Mouse (Mus musculus) gastrocnemius, postnatal 14 days (tissue): ENCODE data around the gene Scamp1. TPM values are rescaled to one million over a fixed set of nuclear protein-coding genes. Genes with fewer than 3 reads are reported as not detected.

Experiments
- DNase-seq: peaks from one replicate; pipeline ENCODE4 v3.0.0; 2021; ENCODE audit warnings: mixed read lengths
- intact Hi-C: fragments of 180-260 bp; cut with DNase I; formaldehyde crosslinking; loops from one replicate; pipeline ENCODE4 v1.15.1; 2025; ENCODE audit warnings: low total_unique reads
- total RNA-seq, 2 experiments: library from RNA; stranded (reverse); gene quantifications; 2 replicates each; pipeline ENCODE4 v1.2.3; 2021

The Scamp1 gene
- total RNA-seq, 2 experiments from 2014 or later: 17.7 to 22.1 TPM

DNA sequence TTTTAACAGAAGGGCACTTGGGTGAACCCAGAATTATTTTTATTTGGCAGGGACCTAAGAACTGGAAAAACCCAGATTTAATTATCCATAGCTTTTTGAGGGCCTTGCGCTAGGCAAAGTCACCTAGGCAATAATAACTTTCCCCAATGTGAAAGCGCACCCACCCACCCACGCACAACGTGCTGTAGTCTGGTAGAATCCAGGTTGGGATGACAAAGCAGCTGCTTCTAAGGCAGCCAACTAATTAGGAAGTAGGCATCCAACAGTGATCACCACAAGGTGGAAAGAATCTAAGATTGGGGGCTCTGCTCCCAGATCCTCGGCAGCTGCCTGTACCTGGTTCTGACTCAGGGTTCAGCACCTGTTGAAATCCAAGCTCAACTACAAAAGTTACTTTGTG lies 538 bp upstream of the Scamp1 start:
- DNase-seq: no peak
- intact Hi-C loops: loop anchor here (5.0 kb wide), 1 partner anchor 71 kb away; the partner anchor contains the start of gene Ap3b1

GRCm38 (mm10) chr13:94284543-94285269 lies 951 bp downstream of the Scamp1 start:
- intact Hi-C loops: loop anchor here (5.0 kb wide), 1 partner anchor 73 kb away; the partner anchor contains the start of gene Ap3b1
- peak; percentile 47 for DNase-seq

- intact Hi-C loops: no loop called here
- DNase-seq: no peak
Measured at GRCm38 (mm10) chr13:94279420-94279819, 6.2 kb downstream of the Scamp1 start.

- intact Hi-C loops: no loop called here
- DNase-seq: no peak
Measured at GRCm38 (mm10) chr13:94271284-94271683, 14.4 kb downstream of the Scamp1 start.

- intact Hi-C loops: no loop called here
- DNase-seq: no peak
Measured at GRCm38 (mm10) chr13:94268201-94268600, 17.5 kb downstream of the Scamp1 start.

GRCm38 (mm10) chr13:94267190-94267589 lies 18.5 kb downstream of the Scamp1 start:
- DNase-seq: no peak
- intact Hi-C loops: no loop called here

GRCm38 (mm10) chr13:94266530-94266929 lies 19.1 kb downstream of the Scamp1 start:
- intact Hi-C loops: no loop called here
- DNase-seq: no peak

DNA sequence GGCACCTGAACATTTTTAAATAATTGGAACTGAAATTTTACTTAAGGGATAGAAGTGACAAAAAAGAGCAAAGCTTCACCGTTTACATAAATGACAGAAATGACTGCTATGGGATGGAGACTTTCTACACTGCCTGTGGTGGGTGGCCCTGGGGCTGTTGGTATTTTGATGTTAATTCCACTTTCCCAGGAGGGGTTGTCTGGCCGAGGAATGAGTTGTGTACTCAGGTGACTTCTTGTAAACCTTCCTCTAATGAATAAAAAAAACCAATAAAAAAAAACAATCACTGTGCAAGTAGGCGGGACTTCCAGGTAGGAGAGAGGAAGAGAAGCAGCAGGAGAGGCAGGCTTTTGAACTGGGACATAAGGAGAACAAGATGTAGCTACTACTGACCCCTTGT lies 20.4 kb downstream of the Scamp1 start:
- DNase-seq: no peak
- intact Hi-C loops: no loop called here

DNA sequence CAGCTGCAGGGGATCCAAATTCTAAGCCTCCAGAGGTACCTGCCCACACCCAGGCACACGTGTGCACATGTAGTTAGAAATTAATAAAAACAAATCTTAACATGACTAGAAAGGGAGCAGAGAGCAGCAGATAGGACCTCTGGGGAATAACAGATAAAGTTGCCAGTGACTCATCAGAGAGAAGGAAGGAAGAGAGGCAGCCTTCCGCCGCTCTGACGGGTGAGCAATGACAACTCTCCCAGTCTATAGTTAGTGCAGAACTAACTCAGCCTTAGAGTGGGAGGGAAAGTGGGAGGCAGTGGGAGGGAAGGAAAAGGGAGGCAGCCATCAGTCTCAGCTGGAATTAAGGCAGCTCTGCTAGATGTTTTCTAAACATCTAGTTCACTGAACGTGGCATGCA lies 21.7 kb downstream of the Scamp1 start:
- intact Hi-C loops: no loop called here
- no peak for DNase-seq

DNA sequence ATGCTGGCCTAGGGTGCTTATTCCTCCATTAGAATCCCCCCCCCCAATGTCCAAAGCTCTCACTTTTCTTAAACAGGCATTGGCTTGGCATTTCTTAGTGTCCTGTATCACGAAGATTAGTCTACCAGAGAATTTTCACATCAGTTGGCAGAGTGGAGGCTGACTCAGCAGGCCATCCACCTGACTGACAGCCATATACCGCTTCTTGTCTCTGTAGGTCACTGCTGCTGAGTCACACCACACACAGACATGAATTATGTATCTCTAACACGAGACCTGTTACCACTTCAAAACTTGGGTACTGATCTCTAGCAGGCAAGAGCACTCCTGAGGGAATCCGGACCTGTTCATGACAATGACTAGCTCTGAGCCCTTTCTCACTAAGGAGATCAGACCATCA lies 23.1 kb downstream of the Scamp1 start:
- DNase-seq: no peak
- intact Hi-C loops: no loop called here

DNA sequence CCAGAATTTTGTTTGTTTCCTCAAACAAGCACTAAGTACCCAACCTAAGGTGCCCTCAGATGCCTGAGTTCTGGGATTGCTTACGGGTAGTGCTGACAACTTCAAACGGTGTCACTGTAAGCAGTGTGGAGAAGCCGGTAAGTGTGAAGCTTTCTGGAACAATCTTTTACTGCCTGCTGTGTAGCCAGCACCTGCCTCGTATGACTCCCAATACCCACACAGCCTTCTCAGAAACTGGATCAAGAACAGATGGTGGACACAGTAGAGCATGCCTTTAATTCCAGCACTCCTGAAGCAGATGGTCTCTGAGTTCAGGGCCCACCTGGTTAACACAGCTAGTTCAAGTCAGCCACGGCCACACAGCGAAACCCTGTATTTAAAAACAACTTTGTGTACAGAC lies 24.0 kb downstream of the Scamp1 start:
- DNase-seq: no peak
- intact Hi-C loops: no loop called here

GRCm38 (mm10) chr13:94260961-94261360 lies 24.7 kb downstream of the Scamp1 start:
- intact Hi-C loops: no loop called here
- DNase-seq: no peak

GRCm38 (mm10) chr13:94259210-94259609 lies 26.4 kb downstream of the Scamp1 start:
- intact Hi-C loops: no loop called here
- no peak for DNase-seq

DNA sequence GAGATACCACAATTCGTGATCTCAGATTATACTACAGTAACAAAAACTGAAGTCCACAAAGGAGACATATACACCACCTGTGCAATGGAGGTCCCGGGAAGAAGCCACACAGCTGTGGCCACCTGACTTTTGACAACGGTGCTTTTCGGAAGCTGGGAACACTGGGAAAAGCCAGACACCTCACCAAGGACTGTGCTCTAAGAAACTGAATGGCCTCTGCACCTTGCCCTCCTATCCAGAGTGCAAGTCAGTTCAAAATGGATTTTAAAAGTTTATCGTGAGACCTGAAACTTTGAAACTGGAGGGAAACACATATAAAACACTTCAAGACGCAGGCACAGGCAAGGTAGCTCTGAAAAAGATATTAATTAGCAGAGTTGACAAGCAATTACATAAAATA lies 27.1 kb downstream of the Scamp1 start:
- intact Hi-C loops: no loop called here
- DNase-seq: no peak

DNA sequence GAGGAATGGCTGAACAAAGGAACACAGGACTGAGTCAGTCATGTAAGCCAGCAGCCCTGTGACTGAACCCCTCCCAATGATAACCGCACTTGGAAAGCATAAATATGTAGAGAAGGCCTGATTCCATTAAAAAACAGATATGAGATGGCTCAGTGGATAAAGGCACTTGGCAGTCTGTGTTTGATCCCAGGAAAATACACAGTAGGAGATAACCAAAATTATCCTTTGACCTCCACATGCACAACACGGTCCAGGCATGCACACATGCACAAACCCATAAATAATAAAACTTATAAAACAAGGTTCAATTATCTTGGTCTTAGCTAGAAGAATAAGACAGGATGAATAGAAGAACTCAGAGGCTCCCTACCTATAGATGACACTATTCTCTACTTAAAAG lies 27.9 kb downstream of the Scamp1 start:
- no peak for DNase-seq
- intact Hi-C loops: no loop called here

GRCm38 (mm10) chr13:94255176-94255575 lies 30.5 kb downstream of the Scamp1 start:
- DNase-seq: no peak
- intact Hi-C loops: no loop called here

DNA sequence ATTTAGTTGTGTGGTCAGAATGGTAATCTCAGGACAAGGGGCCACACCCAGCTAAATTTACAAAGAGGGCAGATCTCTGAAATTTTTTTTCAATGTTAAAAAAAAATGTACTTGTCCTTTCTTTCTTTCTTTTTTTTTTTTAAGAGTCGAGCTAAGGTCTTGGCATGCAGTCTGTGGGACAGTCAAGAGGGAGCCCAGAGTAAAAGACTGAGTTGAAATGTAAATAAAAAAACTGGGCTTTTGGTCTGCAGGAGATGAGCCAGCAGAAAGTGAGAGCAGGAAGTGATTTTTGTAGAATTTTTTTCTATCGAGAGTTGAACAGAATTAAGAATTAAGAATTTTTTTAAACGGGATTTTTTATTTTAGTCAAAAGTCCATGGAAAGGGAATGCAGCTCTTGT lies 31.4 kb downstream of the Scamp1 start:
- no peak for DNase-seq
- intact Hi-C loops: no loop called here

GRCm38 (mm10) chr13:94253052-94253451 lies 32.6 kb downstream of the Scamp1 start:
- intact Hi-C loops: no loop called here
- no peak for DNase-seq

GRCm38 (mm10) chr13:94250761-94251160 lies 34.9 kb downstream of the Scamp1 start:
- intact Hi-C loops: no loop called here
- DNase-seq: no peak

DNA sequence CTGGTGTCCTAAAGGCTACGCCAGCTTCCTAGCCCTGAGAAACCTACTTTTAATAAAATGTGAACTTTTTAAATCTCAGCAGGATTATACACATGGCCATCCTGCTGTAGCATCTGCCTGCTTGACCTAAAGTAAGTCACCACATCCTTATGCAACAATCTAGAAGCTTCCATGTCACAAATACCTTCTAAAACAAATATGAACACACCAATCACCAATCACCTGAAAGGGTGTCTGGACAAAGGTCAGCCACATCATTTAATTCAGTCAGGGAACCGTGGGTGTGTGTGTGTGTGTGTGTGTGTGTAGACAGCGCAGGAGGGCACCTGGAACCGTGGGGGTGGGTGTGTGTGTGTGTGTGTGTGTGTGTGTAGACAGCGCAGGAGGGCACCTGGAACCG lies 35.5 kb downstream of the Scamp1 start:
- intact Hi-C loops: no loop called here
- DNase-seq: no peak

DNA sequence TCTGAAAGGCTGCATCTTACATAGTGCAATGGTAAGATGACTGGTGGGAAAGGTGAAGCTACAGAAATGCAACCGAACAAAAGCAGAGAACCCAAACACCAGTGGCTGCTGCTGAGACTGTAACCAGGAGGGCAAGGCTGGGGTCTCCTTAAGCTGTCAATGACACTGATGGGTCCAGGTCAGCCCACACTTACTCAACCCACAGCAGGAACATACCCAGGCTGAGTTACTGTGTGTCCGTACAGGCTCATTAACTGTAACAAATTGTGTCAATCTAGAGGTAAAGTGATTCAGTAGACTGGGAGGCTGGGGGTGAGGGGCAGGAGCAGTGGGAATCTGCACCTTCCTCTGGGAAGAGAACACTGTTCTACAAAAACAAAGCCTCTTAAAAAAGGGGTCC lies 42.8 kb downstream of the Scamp1 start:
- no peak for DNase-seq
- intact Hi-C loops: no loop called here
